Mouse (Mus musculus) kidney, postnatal 0 days (tissue): ENCODE measurements at regions not wholly inside any gene's neighbourhood (a gene's known extent, or its start where the extent isn't known, plus 50 kb on each side); places are given as distances from the start of the nearest gene placed in this dataset.

Experiments used
- ATAC-seq: fragments of 200-750 bp; cut with Nextera tagmentation; replicated peaks from 2 replicates; pipeline ENCODE4 v1.8.0; 2017; ENCODE audit warnings: low read depth, moderate number of reproducible peaks, moderate TSS enrichment, moderate library complexity; ENCODE audit not compliant: low FRiP score
- DNase-seq: peaks from one replicate; pipeline ENCODE4 v3.0.0-alpha.2; 2016; ENCODE audit warnings: low spot score
- H3K27ac ChIP-seq: fragments of 300-500 bp; sonication (generic); 2 replicates; pipeline ENCODE4 v1.5.1; 2014; ENCODE audit warnings: mild to moderate bottlenecking
- H3K27me3 ChIP-seq: fragments of 300-500 bp; sonication (generic); 2 replicates; pipeline ENCODE4 v1.6.1; 2014; ENCODE audit warnings: low read length, mixed read lengths; ENCODE audit not compliant: insufficient read depth
- H3K36me3 ChIP-seq: fragments of 300-500 bp; sonication (generic); 2 replicates; pipeline ENCODE4 v1.6.1; 2014; ENCODE audit warnings: low read length, mixed read lengths; ENCODE audit not compliant: insufficient read depth
- H3K4me1 ChIP-seq: fragments of 300-500 bp; sonication (generic); replicated peaks from 2 replicates; pipeline ENCODE4 v1.6.1; 2014; ENCODE audit warnings: antibody characterized with exemption, low read length, mixed read lengths; ENCODE audit not compliant: insufficient read depth
- H3K4me2 ChIP-seq: fragments of 300-500 bp; sonication (generic); 2 replicates; pipeline ENCODE4 v1.6.1; 2014; ENCODE audit warnings: mild to moderate bottlenecking, low read length, moderate library complexity, mixed read lengths
- H3K4me3 ChIP-seq: fragments of 300-500 bp; sonication (generic); replicated peaks from 2 replicates; pipeline ENCODE4 v1.5.1; 2014; ENCODE audit warnings: low read depth, low read length
- H3K9ac ChIP-seq: fragments of 300-500 bp; sonication (generic); 2 replicates; pipeline ENCODE4 v1.6.1; 2014; ENCODE audit warnings: low read depth, low read length
- H3K9me3 ChIP-seq: fragments of 300-500 bp; sonication (generic); replicated peaks from 2 replicates; pipeline ENCODE4 v1.6.1; 2016; ENCODE audit warnings: low read length, inconsistent platforms, mixed read lengths
- CTCF ChIP-seq: IDR thresholded peaks from 2 replicates; pipeline ENCODE4 v1.5.1; 2016; ENCODE audit warnings: antibody characterized with exemption, low read depth, mild to moderate bottlenecking, moderate library complexity
- WGBS: fragments of 180-500 bp; shearing (Covaris S2); extraction: QIAGEN DNeasy Blood & Tissue Kit; methylation state at CpG from one replicate; pipeline ENCODE4 v1.1.7; 2014; 5-methylcytosine and 5-hydroxymethylcytosine counted together

- no peak for TF ChIP-seq CTCF
- no peak for ATAC-seq
- Histone ChIP-seq H3K4me3 (no peak overlapping the region), H3K27ac (no peak overlapping the region), H3K36me3 (no peaks in the 10 kb centered on the region), H3K9me3 (no peaks in the 10 kb centered on the region), H3K4me1 (no peaks in the 10 kb centered on the region), H3K27me3 (no peaks in the 10 kb centered on the region), H3K4me2 (no peak overlapping the region), H3K9ac (no peak overlapping the region)
- no peak for DNase-seq
- 70% methylated on average over 4 of the region's 4 CpGs for WGBS
Measured at GRCm38 (mm10) chr10:96970737-96971136, 353.9 kb downstream of the Btg1 start.

DNA sequence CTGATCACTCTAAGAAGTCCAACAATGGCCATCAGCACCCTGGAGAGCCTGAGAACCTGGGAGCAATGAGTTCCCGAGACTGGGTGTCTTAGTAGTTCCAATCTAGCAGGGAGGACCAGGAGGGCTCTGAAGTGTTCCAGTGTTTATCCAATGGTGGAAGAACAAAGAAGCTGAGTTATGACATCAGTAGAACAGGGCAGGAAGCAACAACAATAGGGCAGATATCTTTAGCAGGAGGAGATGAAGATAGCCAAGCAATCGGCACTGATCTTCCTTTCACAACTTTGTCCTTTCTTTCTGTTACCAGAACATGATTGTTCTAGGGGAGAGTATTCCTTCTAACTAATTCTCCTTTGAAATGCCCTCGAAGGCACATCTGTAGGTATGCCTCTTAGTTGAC, 355.0 kb downstream of the Btg1 start:
- no peak for DNase-seq
- WGBS, result 79% methylated on average over 3 of the region's 3 CpGs

DNA sequence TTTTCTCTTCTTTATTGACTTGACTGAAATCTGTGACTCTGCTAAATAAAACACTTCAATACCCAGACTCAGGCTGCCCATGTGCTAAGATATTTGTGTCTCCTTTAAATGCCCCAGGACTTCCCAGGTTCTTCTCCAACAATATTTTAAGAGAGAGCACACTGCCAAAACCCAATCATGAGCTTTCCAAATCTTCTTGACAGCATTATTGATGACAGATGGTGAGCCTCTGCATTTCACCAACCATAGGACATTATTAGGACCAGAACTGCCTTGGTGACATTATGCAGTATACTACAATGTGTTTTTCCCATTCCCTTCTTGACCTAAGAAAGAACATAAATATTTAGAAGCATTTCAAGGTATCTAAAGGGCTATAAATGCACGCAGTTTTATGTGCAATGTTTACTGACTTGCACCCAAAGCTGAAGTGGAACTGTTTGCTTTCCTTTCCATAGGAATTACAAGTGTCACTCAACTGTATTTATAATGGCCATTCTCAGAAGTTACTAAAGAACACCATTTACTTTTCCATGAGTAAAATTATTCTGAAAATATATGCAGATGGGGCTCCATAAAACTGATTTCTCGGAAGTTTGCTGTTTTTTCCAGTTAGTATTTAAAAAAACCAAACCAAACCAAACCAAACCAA, 357.6 kb downstream of the Btg1 start:
- Histone ChIP-seq H3K9me3 (no peaks in the 10 kb centered on the region), H3K4me1 (no peaks in the 10 kb centered on the region), H3K4me3 (no peak overlapping the region), H3K36me3 (no peaks in the 10 kb centered on the region), H3K27ac (no peak overlapping the region), H3K27me3 (no peaks in the 10 kb centered on the region), H3K9ac (no peak overlapping the region), H3K4me2 (no peak overlapping the region)
- ATAC-seq (no peak), DNase-seq (no peak)
- WGBS, result 54% methylated on average over 2 of the region's 2 CpGs
- TF ChIP-seq CTCF, result no peak

More for the DNA sequence above, 355.0 kb downstream of the Btg1 start:
- Histone ChIP-seq H3K27me3 (no peaks in the 10 kb centered on the region), H3K4me1 (no peaks in the 10 kb centered on the region), H3K36me3 (no peaks in the 10 kb centered on the region), H3K4me2 (no peak overlapping the region), H3K4me3 (no peak overlapping the region), H3K9ac (no peak overlapping the region), H3K9me3 (no peaks in the 10 kb centered on the region), H3K27ac (no peak overlapping the region)
- no peak for ATAC-seq
- TF ChIP-seq CTCF, result no peak

DNA sequence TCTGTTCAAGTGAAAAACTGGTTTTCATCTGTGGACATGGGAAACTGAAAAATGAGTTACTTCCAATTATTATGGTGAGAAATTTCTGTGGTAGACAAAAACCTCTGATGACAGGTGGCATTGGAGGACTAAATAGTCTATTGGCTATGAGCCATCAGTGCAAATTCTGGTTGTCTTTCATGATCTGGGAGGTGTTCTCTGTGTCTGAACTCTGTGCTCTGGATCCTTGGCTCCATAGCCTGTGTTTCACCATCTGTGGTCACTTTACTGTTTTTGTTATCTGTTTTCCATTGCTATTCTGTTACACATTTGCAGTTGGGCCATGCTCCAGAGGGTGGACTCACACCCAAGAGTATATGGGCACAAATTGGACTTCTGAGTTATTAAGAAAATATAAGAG, 359.9 kb downstream of the Btg1 start:
- H3K4me1 ChIP-seq, result no peaks in the 10 kb centered on the region
- no peaks in the 10 kb centered on the region for H3K36me3 ChIP-seq
- H3K27ac ChIP-seq, result no peak overlapping the region
- no peaks in the 10 kb centered on the region for H3K27me3 ChIP-seq
- H3K4me3 ChIP-seq, result no peak overlapping the region
- H3K4me2 ChIP-seq, result no peak overlapping the region
- DNase-seq (no peak), ATAC-seq (no peak)
- no peaks in the 10 kb centered on the region for H3K9me3 ChIP-seq
- TF ChIP-seq CTCF, result no peak
- no peak overlapping the region for H3K9ac ChIP-seq

DNA sequence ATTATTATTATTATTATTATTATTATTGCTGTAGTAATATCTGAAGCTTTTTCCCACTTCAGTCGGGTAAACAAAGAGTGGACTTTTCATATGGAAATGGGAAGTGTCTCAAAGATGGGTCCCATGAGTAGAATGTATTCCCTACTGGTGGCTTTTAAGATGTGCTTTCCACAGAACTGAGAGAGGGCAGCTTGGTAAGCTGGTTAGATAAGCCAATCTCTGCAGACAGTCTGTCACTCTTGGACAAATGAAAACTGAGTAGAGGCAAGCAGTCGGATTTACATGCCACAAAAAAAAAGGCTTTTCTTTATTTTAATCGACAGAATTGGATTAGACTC, 363.7 kb downstream of the Btg1 start:
- Histone ChIP-seq H3K27ac (no peak overlapping the region), H3K4me2 (no peak overlapping the region), H3K4me3 (no peak overlapping the region), H3K36me3 (no peaks in the 10 kb centered on the region), H3K9ac (no peak overlapping the region), H3K9me3 (no peaks in the 10 kb centered on the region), H3K27me3 (no peaks in the 10 kb centered on the region), H3K4me1 (no peaks in the 10 kb centered on the region)
- DNase-seq (no peak), ATAC-seq (no peak)
- 81% methylated on average over 3 of the region's 3 CpGs for WGBS
- TF ChIP-seq CTCF, result no peak

- H3K4me1 ChIP-seq, result no peaks in the 10 kb centered on the region
- no peak for TF ChIP-seq CTCF
- DNase-seq (no peak), ATAC-seq (no peak)
- no peak overlapping the region for H3K27ac ChIP-seq
- H3K4me2 ChIP-seq, result no peak overlapping the region
- WGBS, result 66% methylated on average over 9 of the region's 9 CpGs
- H3K9me3 ChIP-seq, result no peaks in the 10 kb centered on the region
- H3K9ac ChIP-seq, result no peak overlapping the region
- no peaks in the 10 kb centered on the region for H3K27me3 ChIP-seq
- H3K4me3 ChIP-seq, result no peak overlapping the region
- H3K36me3 ChIP-seq, result no peaks in the 10 kb centered on the region
Measured at GRCm38 (mm10) chr10:96980832-96981515, 364.2 kb downstream of the Btg1 start.

GRCm38 (mm10) chr10:96981516-96981869, 364.7 kb downstream of the Btg1 start:
- no peak for TF ChIP-seq CTCF
- Histone ChIP-seq H3K4me2 (no peak overlapping the region), H3K4me3 (no peak overlapping the region), H3K9me3 (no peaks in the 10 kb centered on the region), H3K27me3 (no peaks in the 10 kb centered on the region), H3K9ac (no peak overlapping the region), H3K36me3 (no peaks in the 10 kb centered on the region), H3K4me1 (no peaks in the 10 kb centered on the region), H3K27ac (no peak overlapping the region)
- DNase-seq (no peak), ATAC-seq (no peak)
- WGBS, result 84% methylated on average over 2 of the region's 2 CpGs
